ENCODE assay signal across 8 mouse cellular contexts in genomic region chr17:29346496-29347125, GRCm38 (mm10). TPM values are rescaled to one million over a fixed set of nuclear protein-coding genes. Genes with fewer than 3 reads are reported as not detected.
DNase-seq lines count a peak whose midpoint lies in the region; ATAC-seq and TF ChIP-seq lines count a peak whose summit lies in the region.

No protein-coding gene starts in this region.

- DNase-seq in adrenal gland, postnatal 14 days = peak; percentile 61
- DNase-seq in adrenal gland, postnatal 4 days (ENCODE audit: low spot score in 2 of 2) = no peak
- DNase-seq in embryonic facial prominence, embryonic 14.5 days (ENCODE audit: low spot score) = peak; percentile 83
- peak; percentile 60 for DNase-seq in hindbrain, embryonic 14.5 days (ENCODE audit: low spot score)
- DNase-seq in urinary bladder, postnatal 10 days (ENCODE audit: low spot score) = no peak

- peak overlapping the region; percentile 52 for H3K4me2 ChIP-seq in embryonic facial prominence, embryonic 14.5 days (ENCODE audit: low read depth, low read length)
- peak overlapping the region; percentile 68 for H3K4me2 ChIP-seq in hindbrain, embryonic 14.5 days (replicated peaks)
- peak overlapping the region; percentile 69 for H3K4me2 ChIP-seq in limb, embryonic 15.5 days
- peak overlapping the region; percentile 72 for H3K4me2 ChIP-seq in neural tube, embryonic 12.5 days (replicated peaks)

- H3K27ac ChIP-seq in embryonic facial prominence, embryonic 14.5 days (replicated peaks; ENCODE audit: low read depth, low read length) = peak overlapping the region; percentile 93
- peak overlapping the region; percentile 93 for H3K27ac ChIP-seq in hindbrain, embryonic 14.5 days
- H3K27ac ChIP-seq in limb, embryonic 15.5 days = peak overlapping the region; percentile 90
- peak overlapping the region; percentile 82; the same call in 1 of the 2 replicates for H3K27ac ChIP-seq in neural tube, embryonic 12.5 days

- H3K9me3 ChIP-seq in E14TG2a.4 (ENCODE audit: low read length) = no peaks in the 10 kb centered on the region
- H3K9me3 ChIP-seq in embryonic facial prominence, embryonic 14.5 days (ENCODE audit: control insufficient read depth, low read length) = no peaks in the 10 kb centered on the region
- no peaks in the 10 kb centered on the region for H3K9me3 ChIP-seq in hindbrain, embryonic 14.5 days (ENCODE audit: control insufficient read depth, low read length)
- no peaks in the 10 kb centered on the region for H3K9me3 ChIP-seq in limb, embryonic 15.5 days
- no peaks in the 10 kb centered on the region for H3K9me3 ChIP-seq in neural tube, embryonic 12.5 days

- 4% methylated on average over 11 of the region's 11 CpGs for WGBS in embryonic facial prominence, embryonic 14.5 days
- WGBS in hindbrain, embryonic 14.5 days = 1% methylated on average over 11 of the region's 11 CpGs
- WGBS in limb, embryonic 15.5 days = 4% methylated on average over 11 of the region's 11 CpGs
- 6% methylated on average over 11 of the region's 11 CpGs for WGBS in neural tube, embryonic 12.5 days

- no peaks in the 10 kb centered on the region for H3K27me3 ChIP-seq in E14TG2a.4 (ENCODE audit: insufficient read depth, low read length)
- H3K27me3 ChIP-seq in embryonic facial prominence, embryonic 14.5 days (replicated peaks; ENCODE audit: control insufficient read depth, insufficient read depth, low read length) = no peaks in the 10 kb centered on the region
- no peaks in the 10 kb centered on the region for H3K27me3 ChIP-seq in hindbrain, embryonic 14.5 days (ENCODE audit: control insufficient read depth, insufficient read depth, low read length)
- H3K27me3 ChIP-seq in limb, embryonic 15.5 days = no peaks in the 10 kb centered on the region
- H3K27me3 ChIP-seq in neural tube, embryonic 12.5 days (replicated peaks) = no peaks in the 10 kb centered on the region

- no peak for ATAC-seq in embryonic facial prominence, embryonic 14.5 days (ENCODE audit: low read depth)
- ATAC-seq in hindbrain, embryonic 14.5 days (ENCODE audit: low FRiP score) = 0 out of 2 replicates have a peak, but pooled peaks have one; percentile 22
- no peak for ATAC-seq in limb, embryonic 15.5 days (ENCODE audit: insufficient number of reproducible peaks, low FRiP score, low TSS enrichment, low read depth)
- ATAC-seq in neural tube, embryonic 12.5 days (ENCODE audit: low FRiP score, low read depth) = peak; percentile 6; the same call in 1 of the 2 replicates

- H3K4me3 ChIP-seq in E14TG2a.4 (replicated peaks; ENCODE audit: low read length) = peak overlapping the region; percentile 89
- H3K4me3 ChIP-seq in embryonic facial prominence, embryonic 14.5 days (ENCODE audit: low read depth, low read length) = peak overlapping the region; percentile 95
- H3K4me3 ChIP-seq in hindbrain, embryonic 14.5 days (replicated peaks; ENCODE audit: low read length) = peak overlapping the region; percentile 93
- peak overlapping the region; percentile 96 for H3K4me3 ChIP-seq in limb, embryonic 15.5 days
- H3K4me3 ChIP-seq in neural tube, embryonic 12.5 days = peak overlapping the region; percentile 95

- peaks cover 25% of the 10 kb centered on the region for H3K36me3 ChIP-seq in E14TG2a.4 (ENCODE audit: insufficient read depth, low read length)
- 0 out of 2 replicates have a peak, but pooled peaks cover 29% of the 10 kb centered on the region for H3K36me3 ChIP-seq in embryonic facial prominence, embryonic 14.5 days (ENCODE audit: control insufficient read depth, insufficient read depth, low read length)
- H3K36me3 ChIP-seq in hindbrain, embryonic 14.5 days (replicated peaks; ENCODE audit: control insufficient read depth, insufficient read depth) = peaks cover 25% of the 10 kb centered on the region
- peaks cover 24% of the 10 kb centered on the region for H3K36me3 ChIP-seq in limb, embryonic 15.5 days
- peaks cover 18% of the 10 kb centered on the region for H3K36me3 ChIP-seq in neural tube, embryonic 12.5 days

- H3K9ac ChIP-seq in embryonic facial prominence, embryonic 14.5 days (ENCODE audit: low read depth, low read length) = peak overlapping the region; percentile 92
- peak overlapping the region; percentile 95 for H3K9ac ChIP-seq in hindbrain, embryonic 14.5 days
- H3K9ac ChIP-seq in limb, embryonic 15.5 days = peak overlapping the region; percentile 90
- peak overlapping the region; percentile 94 for H3K9ac ChIP-seq in neural tube, embryonic 12.5 days

- H3K4me1 ChIP-seq in E14TG2a.4 (replicated peaks; ENCODE audit: low read depth, low read length) = peaks cover 78% of the 10 kb centered on the region
- H3K4me1 ChIP-seq in embryonic facial prominence, embryonic 14.5 days (ENCODE audit: control insufficient read depth, insufficient read depth, low read length) = peaks cover 16% of the 10 kb centered on the region
- H3K4me1 ChIP-seq in hindbrain, embryonic 14.5 days (replicated peaks; ENCODE audit: control insufficient read depth, insufficient read depth, low read length) = peaks cover 31% of the 10 kb centered on the region
- peaks cover 43% of the 10 kb centered on the region for H3K4me1 ChIP-seq in limb, embryonic 15.5 days
- peaks cover 37% of the 10 kb centered on the region for H3K4me1 ChIP-seq in neural tube, embryonic 12.5 days

- no peak for TF ChIP-seq CTCF in E14TG2a.4 (conservative IDR thresholded peaks at IDR 0.05; ENCODE audit: low read length)

RNA-seq across cellular contexts. Expression of gene Mtch1, which starts 1.1 kb away (rescaled TPM):
- total RNA-seq in adrenal gland, postnatal 14 days (2021) = 300 and 316 TPM in 2 replicates
- 100 to 1,000 TPM; 309 to 341 TPM for total RNA-seq in adrenal gland, postnatal 4 days (2021)
- polyA plus RNA-seq in embryonic facial prominence, embryonic 14.5 days (2014; fragmentation: Nextera tagmentation; extraction: Ambion mirVana) = 396 and 441 TPM in 2 replicates
- 530 and 564 TPM in 2 replicates for polyA plus RNA-seq in hindbrain, embryonic 14.5 days (2014; fragmentation: Nextera tagmentation; extraction: Ambion mirVana)
- polyA plus RNA-seq in limb, embryonic 15.5 days (2015; fragmentation: Nextera tagmentation; extraction: Ambion mirVana) = 267 and 334 TPM in 2 replicates
- 468 and 479 TPM in 2 replicates for polyA plus RNA-seq in neural tube, embryonic 12.5 days (2016; fragmentation: Nextera tagmentation; extraction: Ambion mirVana)

RNA-seq across cellular contexts. Expression of gene Fgd2, which starts 14.1 kb away (rescaled TPM):
- total RNA-seq in adrenal gland, postnatal 14 days (2021) = 2.2 and 11.5 TPM in 2 replicates
- 1 to 10 TPM; 5.6 to 6.5 TPM for total RNA-seq in adrenal gland, postnatal 4 days (2021)
- polyA plus RNA-seq in embryonic facial prominence, embryonic 14.5 days (2014; fragmentation: Nextera tagmentation; extraction: Ambion mirVana) = 10.5 and 12.7 TPM in 2 replicates
- 3.8 and 4.9 TPM in 2 replicates for polyA plus RNA-seq in hindbrain, embryonic 14.5 days (2014; fragmentation: Nextera tagmentation; extraction: Ambion mirVana)
- polyA plus RNA-seq in limb, embryonic 15.5 days (2015; fragmentation: Nextera tagmentation; extraction: Ambion mirVana) = 8.5 and 9.7 TPM in 2 replicates
- 3.7 and 4.2 TPM in 2 replicates for polyA plus RNA-seq in neural tube, embryonic 12.5 days (2016; fragmentation: Nextera tagmentation; extraction: Ambion mirVana)

RNA-seq across cellular contexts. Expression of gene Pi16, which starts 29.1 kb away (rescaled TPM):
- 20.9 and 25.7 TPM in 2 replicates for total RNA-seq in adrenal gland, postnatal 14 days (2021)
- total RNA-seq in adrenal gland, postnatal 4 days (2021) = 10 to 100 TPM; 11.3 to 13.3 TPM
- polyA plus RNA-seq in embryonic facial prominence, embryonic 14.5 days (2014; fragmentation: Nextera tagmentation; extraction: Ambion mirVana) = 1.8 and 3.0 TPM in 2 replicates
- polyA plus RNA-seq in hindbrain, embryonic 14.5 days (2014; fragmentation: Nextera tagmentation; extraction: Ambion mirVana) = 0.84 and 0.85 TPM in 2 replicates
- 6.5 and 8.0 TPM in 2 replicates for polyA plus RNA-seq in limb, embryonic 15.5 days (2015; fragmentation: Nextera tagmentation; extraction: Ambion mirVana)
- 1.2 and 1.3 TPM in 2 replicates for polyA plus RNA-seq in neural tube, embryonic 12.5 days (2016; fragmentation: Nextera tagmentation; extraction: Ambion mirVana)

Comparison
In these comparisons a context has a peak if more than half of its experiments do, and no peak if none do; other contexts are left out.
1. DNase-seq: peak in adrenal gland, postnatal 14 days (single experiment), embryonic facial prominence, embryonic 14.5 days (single experiment) and hindbrain, embryonic 14.5 days (single experiment); none in adrenal gland, postnatal 4 days (0 of 2) and urinary bladder, postnatal 10 days (single experiment).
2. ATAC-seq: peak in hindbrain, embryonic 14.5 days (single experiment) and neural tube, embryonic 12.5 days (single experiment); none in embryonic facial prominence, embryonic 14.5 days (single experiment) and limb, embryonic 15.5 days (single experiment).
3. Peak in every context shown above with its lines, with median percentiles within 50 percentile points of each other: H3K4me3 ChIP-seq, H3K27ac ChIP-seq, H3K4me2 ChIP-seq and H3K9ac ChIP-seq.